Mouse (Mus musculus) MEL-GATA-1-ER (cell line): Measurements from ENCODE around the gene Olfr1504.
"Not testable (repeated sequence)": the region's sequence is repeated elsewhere in the genome, so short reads cannot be mapped to it uniquely, and the experiment has no call there.

ENCODE experiments used
- DNase-seq: peaks from one replicate; pipeline ENCODE4 v3.0.0-alpha.2; 2012; ENCODE audit warnings: low read depth; ENCODE audit errors: extremely low read depth

Olfr1504 gene

GRCm38 (mm10) chr19:13897828-13898227, at the start of gene Olfr1504:
Gene Olfr1504, minus strand, starts transcription at chr19:13897928.
- no peak for DNase-seq

- DNase-seq: no peak
Observed at GRCm38 (mm10) chr19:13913230-13913629, 15.5 kb upstream of the Olfr1504 start, which contains the start of gene Olfr1505. Gene Olfr1505, plus strand, starts transcription at chr19:13913530.

GRCm38 (mm10) chr19:13861495-13861894, 36.2 kb downstream of the Olfr1504 start, which contains the start of gene Olfr1502:
Gene Olfr1502, plus strand, starts transcription at chr19:13861795.
- no peak for DNase-seq

- not testable (repeated sequence) for DNase-seq
Observed at GRCm38 (mm10) chr19:13850592-13850991, 47.1 kb downstream of the Olfr1504 start, which contains the start of gene Olfr1501. Gene Olfr1501, minus strand, starts transcription at chr19:13850692.
